In the genomic region with DNA sequence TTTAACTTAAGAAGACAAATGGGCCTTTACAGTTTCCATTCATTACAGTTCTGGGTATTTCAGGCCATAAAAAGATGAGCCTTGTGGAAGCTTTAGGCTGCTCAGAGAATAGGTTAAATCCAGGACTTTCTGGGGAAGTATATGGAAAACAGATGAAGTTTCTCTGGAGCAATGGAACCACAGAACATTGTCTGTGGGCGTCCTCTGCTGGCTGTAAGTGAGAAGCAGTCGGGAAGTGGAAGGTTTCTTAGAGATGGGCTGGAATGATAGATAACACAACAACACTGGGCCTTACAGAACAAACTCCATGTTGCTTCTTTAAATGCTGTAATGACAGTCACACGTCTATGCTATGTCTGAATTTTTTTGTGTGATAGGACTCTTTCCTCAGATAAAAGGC, we compare ENCODE assay signal across 8 mouse cellular contexts. TPM values are rescaled to one million over a fixed set of nuclear protein-coding genes. Genes with fewer than 3 reads are reported as not detected.
DNase-seq lines count a peak whose midpoint lies in the region; ATAC-seq and TF ChIP-seq lines count a peak whose summit lies in the region.

No protein-coding gene starts in this region.

- DNase-seq in forebrain, postnatal 0 days = peak; percentile 71
- peak; percentile 50 for DNase-seq in ovary, postnatal 14 days (ENCODE audit: low spot score)
- DNase-seq in ovary, postnatal 10 days (ENCODE audit: low spot score) = no peak
- peak; percentile 49 to 69 for DNase-seq in cerebellum, postnatal 25 days
- DNase-seq in kidney, postnatal 36 days = peak; percentile 52 to 82
- peak; percentile 75 to 81 for DNase-seq in right cerebral cortex, adult 2 months (ENCODE audit: low spot score in 2 of 2)

- peak; percentile 25; the same call in 1 of the 2 replicates for ATAC-seq in forebrain, postnatal 0 days
- ATAC-seq in forebrain, embryonic 13.5 days = no peak
- no peak for ATAC-seq in forebrain, embryonic 15.5 days (replicated peaks)

- TF ChIP-seq CTCF in forebrain, postnatal 0 days (IDR thresholded peaks at IDR 0.05; ENCODE audit: low read depth) = peak; percentile 88

- WGBS in forebrain, postnatal 0 days = 29% methylated on average over 3 of the region's 3 CpGs
- 27% methylated on average over 3 of the region's 3 CpGs for WGBS in forebrain, embryonic 13.5 days
- 36% methylated on average over 3 of the region's 3 CpGs for WGBS in forebrain, embryonic 15.5 days

- H3K4me2 ChIP-seq in forebrain, postnatal 0 days (ENCODE audit: low read depth) = no peak overlapping the region
- H3K4me2 ChIP-seq in forebrain, embryonic 13.5 days = no peak overlapping the region
- H3K4me2 ChIP-seq in forebrain, embryonic 15.5 days (replicated peaks) = no peak overlapping the region

- H3K4me1 ChIP-seq in forebrain, postnatal 0 days (ENCODE audit: insufficient read depth) = no peaks in the 10 kb centered on the region
- H3K4me1 ChIP-seq in forebrain, embryonic 13.5 days = no peaks in the 10 kb centered on the region
- no peaks in the 10 kb centered on the region for H3K4me1 ChIP-seq in forebrain, embryonic 15.5 days

- no peak overlapping the region for H3K9ac ChIP-seq in forebrain, postnatal 0 days
- no peak overlapping the region for H3K9ac ChIP-seq in forebrain, embryonic 13.5 days
- no peak overlapping the region for H3K9ac ChIP-seq in forebrain, embryonic 15.5 days (replicated peaks)

- no peaks in the 10 kb centered on the region for H3K36me3 ChIP-seq in forebrain, postnatal 0 days (ENCODE audit: insufficient read depth)
- no peaks in the 10 kb centered on the region for H3K36me3 ChIP-seq in forebrain, embryonic 13.5 days (ENCODE audit: poor library complexity, severe bottlenecking)
- H3K36me3 ChIP-seq in forebrain, embryonic 15.5 days = no peaks in the 10 kb centered on the region

- H3K9me3 ChIP-seq in forebrain, postnatal 0 days (ENCODE audit: low read length) = no peaks in the 10 kb centered on the region
- no peaks in the 10 kb centered on the region for H3K9me3 ChIP-seq in forebrain, embryonic 13.5 days (replicated peaks)
- no peaks in the 10 kb centered on the region for H3K9me3 ChIP-seq in forebrain, embryonic 15.5 days

- no peak overlapping the region for H3K27ac ChIP-seq in forebrain, postnatal 0 days (ENCODE audit: low read depth, low read length)
- H3K27ac ChIP-seq in forebrain, embryonic 13.5 days = no peak overlapping the region
- no peak overlapping the region for H3K27ac ChIP-seq in forebrain, embryonic 15.5 days (replicated peaks)

- no peak overlapping the region for H3K4me3 ChIP-seq in forebrain, postnatal 0 days (ENCODE audit: low read depth, low read length)
- H3K4me3 ChIP-seq in forebrain, embryonic 13.5 days = no peak overlapping the region
- no peak overlapping the region for H3K4me3 ChIP-seq in forebrain, embryonic 15.5 days

- no peaks in the 10 kb centered on the region for H3K27me3 ChIP-seq in forebrain, postnatal 0 days (ENCODE audit: insufficient read depth, low read length)
- H3K27me3 ChIP-seq in forebrain, embryonic 13.5 days = no peaks in the 10 kb centered on the region
- no peaks in the 10 kb centered on the region for H3K27me3 ChIP-seq in forebrain, embryonic 15.5 days

RNA-seq across cellular contexts. Expression of a gene that starts 10.8 kb away (rescaled TPM):
- total RNA-seq in forebrain, postnatal 0 days (2014; rRNA removed) = 2.7 and 3.3 TPM in 2 replicates
- polyA plus RNA-seq in forebrain, postnatal 0 days (2015; fragmentation: Nextera tagmentation; extraction: Ambion mirVana) = 1.6 and 2.2 TPM in 2 replicates
- 1.2 and 1.8 TPM in 2 replicates for polyA plus RNA-seq in forebrain, embryonic 13.5 days (2015; fragmentation: Nextera tagmentation; extraction: Ambion mirVana)
- 1.5 and 1.8 TPM in 2 replicates for polyA plus RNA-seq in forebrain, embryonic 15.5 days (2015; fragmentation: Nextera tagmentation; extraction: Ambion mirVana)
